Mouse (Mus musculus): Measurements from ENCODE around the gene Zc3h8. TPM values are rescaled to one million over a fixed set of nuclear protein-coding genes. Genes with fewer than 3 reads are reported as not detected.

Gene Zc3h8
- polyA plus RNA-seq (2016; fragmentation: Nextera tagmentation; extraction: Ambion mirVana): 8.8 and 9.4 TPM in 2 replicates

DNA sequence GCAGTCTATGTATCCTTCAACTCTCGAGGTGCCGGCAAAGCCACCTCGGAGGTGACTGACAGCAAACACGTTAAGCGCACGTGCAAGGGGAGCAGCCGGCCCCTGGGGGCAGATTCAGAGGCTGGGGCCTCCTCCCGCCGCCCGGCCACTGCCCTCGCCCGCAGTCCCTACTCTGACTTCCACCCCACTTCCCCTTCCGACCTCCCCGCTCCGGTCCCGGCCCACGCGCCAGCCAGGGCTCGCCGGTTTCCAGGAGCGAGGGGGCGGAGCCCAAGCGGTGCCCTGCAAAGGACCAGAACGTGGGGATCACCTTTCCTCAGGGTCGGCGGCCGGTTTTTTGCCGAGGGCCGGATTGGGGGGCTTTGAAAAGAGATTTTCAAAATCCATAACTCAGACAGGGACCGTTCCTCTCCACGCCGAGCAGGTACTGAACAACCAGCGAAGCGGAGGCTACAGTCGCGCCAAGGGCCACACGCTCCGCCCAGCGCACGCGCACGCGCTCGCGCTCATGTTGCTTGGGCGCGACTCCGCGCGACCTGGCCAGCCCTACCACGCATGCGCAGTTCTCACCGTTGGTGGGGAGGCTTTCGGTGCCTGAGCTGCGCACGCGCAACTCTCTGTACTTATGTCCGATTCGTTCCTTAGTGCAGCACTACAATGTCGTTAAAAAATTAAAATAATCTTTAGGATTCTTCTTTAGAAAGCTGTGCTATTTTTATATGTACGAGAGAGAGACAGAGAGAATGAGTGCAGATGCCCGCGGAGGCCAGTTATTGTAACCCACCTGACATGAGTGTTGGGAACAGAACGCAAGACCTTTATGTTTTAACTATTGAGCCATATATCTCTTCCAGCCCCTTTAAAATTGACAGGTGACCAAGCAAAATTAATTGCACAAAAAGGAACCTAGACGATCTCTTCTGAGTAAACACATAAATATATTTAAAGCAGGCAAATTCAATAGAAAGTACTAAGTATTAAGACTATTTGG is at the start of gene Zc3h8:
TSS of gene Zc3h8 (minus strand) at position 540 of the 991 bp plus-strand sequence.
- Histone ChIP-seq H3K4me3 (peak within 1 kb of the TSS; percentile 71), H3K4me1 (peaks cover 4% of the 10 kb centered on the region; the same call in 1 of the 2 replicates), H3K36me3 (peaks cover 12% of the 10 kb centered on the region), H3K27ac (peak within 1 kb of the TSS; percentile 87), H3K27me3 (ENCODE audit: low read depth, poor library complexity, severe bottlenecking) (no peaks in the 10 kb centered on the region), H3K9me3 (replicated peaks) (no peaks in the 10 kb centered on the region)
- WGBS: 2% methylated on average over 65 of the region's 65 CpGs
- peak; percentile 98 for DNase-seq (ENCODE audit: low spot score)

DNA sequence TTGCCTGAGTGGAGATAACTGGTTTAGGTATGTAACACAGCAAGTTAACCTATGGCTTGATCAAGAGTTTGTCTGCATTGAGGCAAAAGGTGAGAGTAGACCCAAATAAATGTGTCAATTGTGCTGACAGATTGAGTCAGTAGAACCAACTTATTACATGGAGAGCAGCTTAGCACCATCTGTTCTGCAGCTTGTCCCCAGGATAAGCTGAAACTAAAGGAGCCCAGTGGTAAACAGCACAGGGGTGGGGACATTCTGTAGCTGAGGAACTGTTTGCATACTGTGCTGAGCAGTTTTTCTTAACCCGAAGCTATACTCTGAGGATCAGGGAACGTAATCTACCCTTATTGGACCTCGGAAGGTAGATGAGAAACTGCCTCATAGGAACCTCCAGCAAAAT is 40.9 kb upstream of the Zc3h8 start:
- DNase-seq (ENCODE audit: low spot score): no peak
- no peaks in the 10 kb centered on the region for H3K36me3 ChIP-seq
- H3K9me3 ChIP-seq (replicated peaks): no peaks in the 10 kb centered on the region
- no peak overlapping the region for H3K27ac ChIP-seq
- H3K4me3 ChIP-seq: no peak overlapping the region
- no peaks in the 10 kb centered on the region for H3K27me3 ChIP-seq (ENCODE audit: low read depth, poor library complexity, severe bottlenecking)
- peaks cover 6% of the 10 kb centered on the region for H3K4me1 ChIP-seq
- 90% methylated on average over 3 of the region's 3 CpGs for WGBS

DNA sequence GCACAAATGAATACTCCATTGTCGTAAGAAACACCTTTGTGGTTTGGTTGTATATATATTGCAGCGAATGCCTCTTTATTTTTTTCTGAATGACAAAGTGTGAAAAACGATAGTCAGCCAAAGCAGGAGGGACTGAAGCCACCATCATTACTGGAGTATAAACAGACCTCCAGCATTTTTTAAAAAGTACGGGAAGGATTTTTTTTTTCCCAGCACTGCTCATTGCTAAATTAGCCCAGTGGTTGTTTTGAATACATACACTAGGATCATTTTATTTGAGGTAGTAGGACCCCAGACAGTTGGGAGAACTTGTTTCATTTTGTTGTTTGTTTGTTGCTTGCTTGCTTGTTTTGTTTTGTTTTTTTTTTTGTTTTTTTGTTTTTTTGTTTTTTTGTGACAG is 31.7 kb upstream of the Zc3h8 start:
- Histone ChIP-seq H3K27me3 (ENCODE audit: low read depth, poor library complexity, severe bottlenecking) (no peaks in the 10 kb centered on the region), H3K27ac (no peak overlapping the region), H3K9me3 (replicated peaks) (no peaks in the 10 kb centered on the region), H3K4me1 (no peaks in the 10 kb centered on the region), H3K36me3 (no peaks in the 10 kb centered on the region), H3K4me3 (no peak overlapping the region)
- DNase-seq (ENCODE audit: low spot score): no peak
- WGBS: 82% methylated on average over 4 of the region's 4 CpGs

DNA sequence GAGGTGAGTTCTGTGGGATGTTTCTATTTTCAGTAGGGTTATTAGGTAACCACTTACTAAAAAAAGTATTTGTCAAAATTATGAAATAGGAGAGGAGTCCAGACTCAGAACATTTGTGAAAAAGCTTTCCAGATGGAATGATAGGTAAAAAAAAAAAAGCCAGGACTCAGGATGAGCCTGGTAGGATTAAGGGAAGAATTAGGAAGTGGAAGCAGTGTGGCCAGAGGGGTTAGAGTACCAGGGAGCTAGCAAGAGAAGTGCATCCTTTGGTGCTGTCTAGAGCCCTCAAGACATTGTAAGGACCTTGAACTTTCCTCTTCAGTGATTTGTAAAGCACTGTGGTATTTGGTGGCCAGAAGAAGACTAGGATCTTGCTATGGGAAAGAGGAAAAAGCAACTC is 28.4 kb upstream of the Zc3h8 start:
- Histone ChIP-seq H3K27ac (no peak overlapping the region), H3K27me3 (ENCODE audit: low read depth, poor library complexity, severe bottlenecking) (no peaks in the 10 kb centered on the region), H3K9me3 (replicated peaks) (no peaks in the 10 kb centered on the region), H3K36me3 (no peaks in the 10 kb centered on the region), H3K4me1 (peaks cover 6% of the 10 kb centered on the region), H3K4me3 (no peak overlapping the region)
- no peak for DNase-seq (ENCODE audit: low spot score)

DNA sequence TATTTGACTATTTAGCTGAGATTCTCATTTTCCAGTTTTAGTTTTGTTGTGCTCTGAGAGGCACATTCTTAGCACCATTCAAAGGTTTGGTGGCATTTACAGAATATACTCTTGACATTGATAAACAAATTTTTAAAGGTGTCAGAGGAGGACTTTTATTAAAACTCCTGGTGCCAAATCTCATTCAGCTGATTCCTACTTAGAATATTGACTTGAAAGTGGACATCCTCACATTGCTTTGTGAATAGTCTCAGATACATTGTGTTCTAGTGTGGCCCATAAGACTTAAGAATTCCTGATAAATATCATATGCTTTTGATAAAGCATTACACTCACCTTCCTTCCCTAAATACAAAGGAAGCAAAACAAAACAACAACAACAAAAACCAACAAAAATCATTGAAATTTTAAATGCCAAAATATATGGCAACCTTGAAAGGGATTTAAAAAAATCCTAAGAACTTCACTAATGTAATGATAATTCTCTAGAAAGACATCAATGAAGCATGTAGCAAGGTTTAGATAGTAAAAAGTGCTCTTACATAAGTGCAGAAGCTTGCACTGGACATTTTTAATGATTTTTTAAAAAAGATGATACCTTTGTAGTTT is 24.7 kb upstream of the Zc3h8 start:
- Histone ChIP-seq H3K27ac (peak overlapping the region; percentile 100), H3K9me3 (replicated peaks) (no peaks in the 10 kb centered on the region), H3K4me1 (peaks cover 17% of the 10 kb centered on the region), H3K36me3 (no peaks in the 10 kb centered on the region), H3K27me3 (ENCODE audit: low read depth, poor library complexity, severe bottlenecking) (no peaks in the 10 kb centered on the region), H3K4me3 (peak overlapping the region; percentile 82)
- no peak for DNase-seq (ENCODE audit: low spot score)

DNA sequence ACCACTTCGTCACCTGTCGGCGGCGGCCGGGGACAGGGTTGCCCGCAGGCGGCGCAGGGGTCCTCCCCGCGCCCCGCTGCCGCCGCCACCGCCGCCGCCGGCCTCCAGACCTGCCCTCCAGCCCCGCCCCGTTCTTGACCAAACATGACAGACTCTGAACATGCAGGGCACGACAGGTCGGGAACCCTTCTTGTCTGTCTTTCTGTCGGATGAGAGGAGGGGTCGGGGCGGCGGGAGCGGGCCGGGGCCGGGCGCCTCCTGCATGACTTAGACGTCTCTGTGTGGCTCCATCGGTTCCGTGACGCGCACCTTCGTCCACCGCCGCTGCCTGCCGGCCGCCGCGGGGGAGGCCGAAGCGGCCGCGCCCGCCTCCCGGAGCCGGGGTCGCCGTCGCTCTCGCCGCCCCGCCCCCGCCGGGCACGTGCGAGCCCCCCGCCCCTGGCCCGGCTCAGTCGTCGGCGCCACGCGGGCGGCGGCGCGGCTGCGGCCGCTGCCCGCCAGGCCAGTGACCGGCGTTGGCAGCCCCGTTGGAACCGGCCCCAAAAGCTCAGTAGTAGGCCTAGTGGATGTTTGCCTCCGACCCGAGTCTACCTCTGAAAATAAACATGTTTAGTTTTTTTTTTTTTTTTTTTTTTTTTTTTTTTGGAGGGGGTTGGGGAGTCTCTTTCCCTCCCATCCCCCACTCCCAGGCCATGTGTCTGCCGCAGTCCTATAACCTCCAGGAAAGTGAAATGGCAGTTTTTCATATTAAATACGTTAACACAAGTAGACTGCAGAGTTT is 24.0 kb upstream of the Zc3h8 start, which contains the start of gene Gm10762:
TSS of gene Gm10762 (minus strand) at position 65 of the 781 bp plus-strand sequence.
- WGBS: under 1% methylated on average over 80 of the region's 80 CpGs
- Histone ChIP-seq H3K9me3 (replicated peaks) (no peaks in the 10 kb centered on the region), H3K27ac (peak within 1 kb of the TSS; percentile 100), H3K4me1 (peaks cover 17% of the 10 kb centered on the region), H3K36me3 (no peaks in the 10 kb centered on the region), H3K4me3 (peak within 1 kb of the TSS; percentile 82), H3K27me3 (ENCODE audit: low read depth, poor library complexity, severe bottlenecking) (no peaks in the 10 kb centered on the region)
- peak; percentile 88 for DNase-seq (ENCODE audit: low spot score)

DNA sequence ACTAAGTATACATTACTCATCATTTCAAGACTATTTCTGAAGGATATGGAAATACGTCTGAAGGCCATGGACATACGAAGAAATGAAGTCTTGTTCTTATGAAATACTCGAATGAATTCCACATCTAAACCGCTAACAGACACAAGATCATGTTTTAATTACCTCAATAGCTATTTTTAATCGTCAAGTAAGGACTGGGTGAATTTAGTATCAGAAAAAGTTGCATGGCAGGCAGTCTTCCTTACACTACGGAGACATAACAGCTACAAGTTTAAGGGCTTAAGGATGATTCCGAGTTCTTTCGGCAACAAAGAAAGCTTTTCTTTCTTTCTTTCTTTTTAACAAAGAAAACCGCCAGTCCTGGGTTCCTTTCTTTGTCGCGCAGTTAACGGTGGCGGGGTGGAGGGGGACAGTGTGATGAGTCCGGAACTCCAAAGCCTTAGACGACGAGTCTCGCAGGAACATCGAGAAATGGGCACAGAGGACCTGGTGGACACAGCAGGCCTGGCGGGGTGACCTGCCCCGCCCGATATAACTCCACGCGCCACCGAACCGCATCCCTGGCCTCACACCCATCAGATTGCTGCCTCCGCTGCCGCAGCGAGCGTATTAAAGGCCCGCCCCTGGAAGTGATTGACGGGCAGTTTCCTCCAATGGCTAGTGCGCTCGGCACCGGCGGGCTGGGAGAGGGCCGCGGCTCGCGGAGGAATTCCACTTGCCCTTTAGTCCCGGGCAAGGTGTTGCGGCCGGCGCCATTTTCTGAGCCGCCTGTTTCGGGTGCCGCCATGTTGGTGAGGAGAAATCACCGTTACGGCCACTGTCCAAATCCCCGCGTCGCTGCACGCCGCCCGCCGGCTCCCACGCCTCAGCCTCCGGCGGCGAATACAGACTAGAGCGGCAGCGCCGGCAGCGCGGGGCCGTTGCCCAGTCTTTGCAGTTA is 23.0 kb upstream of the Zc3h8 start, which contains the start of gene Zc3h6:
TSS of gene Zc3h6 (plus strand) at position 762 of the 940 bp plus-strand sequence.
- Histone ChIP-seq H3K4me1 (peaks cover 17% of the 10 kb centered on the region), H3K27me3 (ENCODE audit: low read depth, poor library complexity, severe bottlenecking) (no peaks in the 10 kb centered on the region), H3K27ac (peak within 1 kb of the TSS; percentile 100), H3K4me3 (peak within 1 kb of the TSS; percentile 82), H3K36me3 (no peaks in the 10 kb centered on the region), H3K9me3 (replicated peaks) (no peaks in the 10 kb centered on the region)
- peak; percentile 98 for DNase-seq (ENCODE audit: low spot score)
- 2% methylated on average over 65 of the region's 65 CpGs for WGBS

DNA sequence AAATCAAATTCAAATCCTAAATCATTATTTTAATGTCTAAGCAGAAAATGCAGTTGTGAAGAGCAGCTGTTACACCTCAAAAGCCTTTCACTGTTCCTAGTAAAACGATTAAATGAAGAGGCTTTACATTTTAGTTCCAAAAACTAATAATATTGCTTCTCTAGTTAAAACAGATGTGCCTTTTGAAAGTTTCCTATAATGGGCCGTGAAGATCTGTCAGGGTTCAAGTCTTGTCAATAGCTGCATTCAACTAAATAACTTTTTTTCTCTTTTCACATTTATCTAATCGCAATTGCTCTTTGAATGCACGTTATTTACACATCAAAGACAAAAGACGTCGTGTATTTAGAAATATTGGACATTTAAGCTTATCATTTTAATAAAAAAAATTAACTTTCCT is 22.4 kb upstream of the Zc3h8 start:
- DNase-seq (ENCODE audit: low spot score): no peak

DNA sequence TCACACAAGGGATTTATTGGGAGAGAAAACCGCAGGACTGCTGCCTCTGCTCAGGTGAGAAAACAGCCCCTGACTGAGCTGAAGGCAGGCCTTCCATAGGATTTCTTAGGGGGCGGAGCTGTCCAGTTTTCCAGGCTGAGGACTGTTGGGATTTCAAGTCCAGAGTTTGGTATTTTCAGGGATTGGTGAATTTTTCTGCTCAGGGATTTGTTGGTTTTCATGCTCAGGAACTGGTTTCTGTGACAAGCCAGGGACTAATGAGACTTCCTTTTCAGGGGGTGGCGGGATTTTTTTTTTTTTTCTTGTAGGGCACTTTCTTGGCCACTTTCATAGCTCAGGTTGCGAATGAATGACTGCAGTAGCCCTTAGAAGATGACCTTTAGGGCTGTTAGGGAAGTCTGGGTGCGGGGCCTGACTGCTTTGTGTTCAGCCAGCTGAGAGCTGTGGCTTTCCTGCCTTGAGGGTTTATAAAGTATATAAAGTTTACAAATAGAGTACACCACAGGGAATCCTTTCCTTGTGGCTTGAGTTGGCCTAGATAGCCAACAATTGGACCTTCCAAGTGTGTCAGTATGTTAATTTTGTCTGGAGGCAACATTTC is 21.7 kb upstream of the Zc3h8 start:
- peak; percentile 38 for DNase-seq (ENCODE audit: low spot score)
- Histone ChIP-seq H3K4me1 (peaks cover 17% of the 10 kb centered on the region), H3K4me3 (peak overlapping the region; percentile 82; the same call in 1 of the 2 replicates), H3K36me3 (no peaks in the 10 kb centered on the region), H3K27ac (peak overlapping the region; percentile 100), H3K27me3 (ENCODE audit: low read depth, poor library complexity, severe bottlenecking) (no peaks in the 10 kb centered on the region), H3K9me3 (replicated peaks) (no peaks in the 10 kb centered on the region)
- 36% methylated on average over 5 of the region's 5 CpGs for WGBS

More for the DNA sequence above, 22.4 kb upstream of the Zc3h8 start:
- Histone ChIP-seq H3K9me3 (replicated peaks) (no peaks in the 10 kb centered on the region), H3K27me3 (ENCODE audit: low read depth, poor library complexity, severe bottlenecking) (no peaks in the 10 kb centered on the region), H3K36me3 (no peaks in the 10 kb centered on the region), H3K4me3 (peak overlapping the region; percentile 82), H3K27ac (peak overlapping the region; percentile 100), H3K4me1 (peaks cover 17% of the 10 kb centered on the region)
- WGBS: 36% methylated on average over 6 of the region's 6 CpGs

DNA sequence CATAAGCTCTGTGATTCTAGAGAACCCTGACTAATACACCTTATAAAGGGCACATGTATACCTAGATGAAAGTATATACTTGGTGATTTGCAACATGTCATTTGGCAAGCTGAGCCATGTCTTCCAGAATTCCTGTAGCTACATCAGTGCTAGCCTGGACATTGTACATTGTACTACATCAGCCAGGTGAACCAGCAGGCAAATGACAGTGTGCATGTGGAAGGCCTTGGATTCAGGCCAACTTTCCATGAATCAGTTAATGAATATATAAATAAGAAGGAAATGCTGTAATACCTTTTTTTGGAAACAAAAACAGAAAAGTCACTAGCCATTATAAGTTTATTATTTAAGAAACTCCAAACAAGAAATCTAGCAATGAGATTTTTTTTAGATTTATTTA is 10.3 kb upstream of the Zc3h8 start:
- no peaks in the 10 kb centered on the region for H3K27me3 ChIP-seq (ENCODE audit: low read depth, poor library complexity, severe bottlenecking)

DNA sequence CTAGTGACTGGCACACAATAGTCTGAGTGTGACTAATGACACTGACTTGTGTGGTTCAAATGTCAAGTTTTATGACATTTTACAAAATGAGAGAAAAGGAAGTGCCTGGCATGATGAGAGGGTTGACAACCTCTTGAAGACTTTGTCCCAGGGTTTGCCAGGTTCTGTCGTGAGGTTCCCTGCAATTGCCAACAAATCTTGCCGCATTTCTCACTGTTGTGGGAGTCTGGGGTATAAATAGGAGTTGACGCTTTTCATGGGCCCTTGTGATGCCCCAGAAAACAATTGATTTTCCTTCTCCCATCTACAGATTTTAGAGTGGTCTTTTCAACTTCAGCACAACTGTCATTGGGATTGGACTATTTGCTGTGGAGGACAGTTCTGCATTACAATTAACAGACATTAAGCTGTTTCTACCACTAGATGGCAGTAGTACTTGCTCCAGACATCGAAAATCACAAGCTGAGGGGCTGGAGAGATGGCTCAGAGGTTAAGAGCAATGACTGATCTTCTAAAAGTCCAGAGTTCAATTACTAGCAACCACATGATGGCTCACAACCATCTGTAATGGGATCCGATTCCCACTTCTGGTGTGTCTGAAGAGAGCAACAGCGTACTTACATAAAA is 4.2 kb upstream of the Zc3h8 start:
- H3K27me3 ChIP-seq (ENCODE audit: low read depth, poor library complexity, severe bottlenecking): no peaks in the 10 kb centered on the region
- H3K27ac ChIP-seq: no peak overlapping the region
- WGBS: 36% methylated on average over 6 of the region's 6 CpGs
- no peak for DNase-seq (ENCODE audit: low spot score)
- H3K4me1 ChIP-seq: no peaks in the 10 kb centered on the region
- no peak overlapping the region for H3K4me3 ChIP-seq
- no peaks in the 10 kb centered on the region for H3K36me3 ChIP-seq
- H3K9me3 ChIP-seq (replicated peaks): no peaks in the 10 kb centered on the region

More for the DNA sequence above, 10.3 kb upstream of the Zc3h8 start:
- Histone ChIP-seq H3K9me3 (replicated peaks) (no peaks in the 10 kb centered on the region), H3K4me1 (no peaks in the 10 kb centered on the region), H3K27ac (no peak overlapping the region), H3K4me3 (no peak overlapping the region), H3K36me3 (no peaks in the 10 kb centered on the region)
- DNase-seq (ENCODE audit: low spot score): no peak
